Mouse (Mus musculus) embryonic fibroblast, embryonic 13.5 days (primary cell): ENCODE measurements around the gene Olfr985. TPM values are rescaled to one million over a fixed set of nuclear protein-coding genes. Genes with fewer than 3 reads are reported as not detected.

Experiments
- H3K27ac ChIP-seq: 2 replicates; pipeline ENCODE4 v1.5.1; 2012; ENCODE audit warnings: low read length, control low read depth, inconsistent platforms; ENCODE audit not compliant: insufficient read depth
- H3K4me1 ChIP-seq: 2 replicates; pipeline ENCODE4 v1.6.1; 2011; ENCODE audit warnings: low read length; ENCODE audit not compliant: control insufficient read depth, insufficient read depth
- H3K4me3 ChIP-seq: 2 replicates; pipeline ENCODE4 v1.5.1; 2011; ENCODE audit warnings: mild to moderate bottlenecking, control low read depth, low read length; ENCODE audit not compliant: insufficient read depth
- CTCF ChIP-seq: IDR thresholded peaks from 2 replicates; pipeline ENCODE4 v1.5.1; 2011; ENCODE audit warnings: mild to moderate bottlenecking, control low read depth, low read length, moderate library complexity, borderline replicate concordance; ENCODE audit not compliant: insufficient read depth
- POLR2A ChIP-seq: IDR thresholded peaks from 2 replicates; pipeline ENCODE4 v1.6.1; 2011; ENCODE audit warnings: low read depth, mild to moderate bottlenecking, control low read depth, low read length, moderate library complexity
- polyA plus RNA-seq: library from polyadenylated mRNA; stranded (reverse); fragments of >200 nt; gene quantifications from 2 replicates; pipeline ENCODE4 v1.2.4, GENCODE M21; 2011; ENCODE audit warnings: low read depth; ENCODE audit not compliant: missing spikeins, insufficient read length

Olfr985 gene
- polyA plus RNA-seq, 1 experiment: not detected

GRCm38 (mm10) chr9:40114106-40114505 lies 15.9 kb downstream of the Olfr985 start, which contains the start of gene Olfr984:
TSS of gene Olfr984 (minus strand) at chr9:40114206.
- H3K27ac ChIP-seq: no peak within 1 kb of the TSS
- 0 out of 2 replicates have a peak, but pooled peaks cover 2% of the 10 kb centered on the region for H3K4me1 ChIP-seq
- TF ChIP-seq CTCF: no peak
- TF ChIP-seq POLR2A: no peak
- H3K4me3 ChIP-seq: no peak within 1 kb of the TSS

DNA sequence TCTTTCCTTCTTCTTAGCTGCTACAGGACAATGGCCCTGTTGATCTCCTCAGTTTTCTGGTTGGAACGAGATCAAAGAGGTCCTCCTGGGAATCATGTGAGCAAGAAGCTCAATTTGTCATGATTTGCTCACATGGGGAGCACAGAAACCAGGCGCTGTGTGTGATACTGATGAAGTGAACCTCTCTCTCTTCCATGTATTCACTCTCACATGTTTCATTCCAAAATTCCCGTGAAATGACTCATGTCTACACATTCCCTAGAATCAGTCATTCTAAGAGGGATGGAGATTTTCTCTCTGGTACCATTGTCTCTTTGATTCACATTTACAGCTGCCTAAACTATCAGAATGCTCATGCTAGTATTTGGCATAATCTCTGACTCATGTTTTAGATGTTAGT lies 35.2 kb downstream of the Olfr985 start:
- Histone ChIP-seq H3K27ac (0 out of 2 replicates have a peak overlapping the region, but pooled peaks have one; percentile 18), H3K4me1 (peaks cover 7% of the 10 kb centered on the region), H3K4me3 (no peak overlapping the region)
- TF ChIP-seq POLR2A: no peak

DNA sequence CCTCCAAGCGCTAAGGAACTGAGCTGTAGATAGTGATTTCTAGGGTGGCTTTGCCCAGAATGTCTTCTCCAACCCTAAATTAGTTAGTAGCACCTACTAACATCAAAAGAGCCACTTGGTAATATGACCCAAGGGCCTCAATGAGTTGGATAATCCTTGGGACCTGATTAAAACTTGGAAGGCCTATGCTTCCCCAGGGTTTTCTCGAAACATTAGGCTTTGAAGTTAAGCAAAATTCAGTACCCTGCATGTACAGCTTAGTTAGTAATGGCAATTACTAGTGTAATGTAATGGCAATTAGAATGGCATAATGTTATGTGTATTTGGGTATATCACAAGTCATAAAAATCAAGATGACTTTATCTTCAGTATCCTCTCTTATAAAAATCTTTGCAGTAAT lies 36.5 kb downstream of the Olfr985 start, which contains the start of gene Olfr983:
Olfr983 (minus strand) TSS at position 101 of the 400 bp plus-strand sequence.
- H3K27ac ChIP-seq: 0 out of 2 replicates have a peak within 1 kb of the TSS, but pooled peaks have one; percentile 18
- H3K4me1 ChIP-seq: peaks cover 4% of the 10 kb centered on the region
- H3K4me3 ChIP-seq: no peak within 1 kb of the TSS
- TF ChIP-seq POLR2A (no peak), CTCF (no peak)

Other genes starting within 250 kb of the Olfr985 start
- gene Olfr229, start 222.8 kb downstream of the Olfr985 start, polyA plus RNA-seq: not detected in 2 replicates
- gene Olfr974, start 192.7 kb downstream of the Olfr985 start, polyA plus RNA-seq: not detected in 2 replicates
- not detected in 2 replicates for gene Olfr975, start 178.1 kb downstream of the Olfr985 start, polyA plus RNA-seq
- not detected in 2 replicates for gene Olfr976, start 169.1 kb downstream of the Olfr985 start, polyA plus RNA-seq
- gene Olfr978, start 138.1 kb downstream of the Olfr985 start, polyA plus RNA-seq: not detected in 2 replicates
- gene Olfr979, start 126.7 kb downstream of the Olfr985 start, polyA plus RNA-seq: not detected in 2 replicates
- gene Olfr980, start 120.6 kb downstream of the Olfr985 start, polyA plus RNA-seq: not detected in 2 replicates
- gene Olfr981, start 108.7 kb downstream of the Olfr985 start, polyA plus RNA-seq: not detected in 2 replicates
- gene Olfr982, start 56.4 kb downstream of the Olfr985 start, polyA plus RNA-seq: not detected in 2 replicates
- not detected in 2 replicates for gene Olfr983, start 36.6 kb downstream of the Olfr985 start, polyA plus RNA-seq
- gene Olfr984, start 16.0 kb downstream of the Olfr985 start, polyA plus RNA-seq: not detected in 2 replicates
- not detected in 2 replicates for gene Tmem225, start 17.9 kb upstream of the Olfr985 start, polyA plus RNA-seq
- gene Olfr986, start 50.7 kb upstream of the Olfr985 start, polyA plus RNA-seq: not detected in 2 replicates
- 2.6 and 3.7 TPM in 2 replicates for gene Zfp202, start 62.1 kb upstream of the Olfr985 start, polyA plus RNA-seq
- 2.2 and 3.2 TPM in 2 replicates for gene Scn3b, start 139.0 kb upstream of the Olfr985 start, polyA plus RNA-seq